Mouse (Mus musculus) stomach, embryonic 14.5 days (tissue): ENCODE results near the gene Prr29. TPM values are rescaled to one million over a fixed set of nuclear protein-coding genes. Genes with fewer than 3 reads are reported as not detected.
A peak's percentile ranks its signal among the peaks of the same experiment; 100 is the strongest.

Experiments used
- ATAC-seq: fragments of 200-750 bp; cut with Nextera tagmentation; 2 replicates; pipeline ENCODE4 v1.8.0; 2017; ENCODE audit warnings: low read depth, moderate TSS enrichment; ENCODE audit not compliant: insufficient number of reproducible peaks, insufficient read depth, low FRiP score
- H3K27ac ChIP-seq: fragments of 300-500 bp; sonication (generic); 2 replicates; pipeline ENCODE4 v1.5.1; 2014; ENCODE audit warnings: mild to moderate bottlenecking, low read length, moderate library complexity, mixed read lengths
- H3K27me3 ChIP-seq: fragments of 300-500 bp; sonication (generic); 2 replicates; pipeline ENCODE4 v1.6.1; 2014; ENCODE audit warnings: low read length, control low read depth, mixed read lengths; ENCODE audit not compliant: control insufficient read depth, insufficient read depth
- H3K36me3 ChIP-seq: fragments of 300-500 bp; sonication (generic); 2 replicates; pipeline ENCODE4 v1.6.1; 2014; ENCODE audit warnings: mild to moderate bottlenecking, control low read depth, low read length, moderate library complexity, mixed read lengths; ENCODE audit not compliant: control insufficient read depth, insufficient read depth
- H3K4me1 ChIP-seq: fragments of 300-500 bp; sonication (generic); 2 replicates; pipeline ENCODE4 v1.6.1; 2014; ENCODE audit warnings: low read length, control low read depth, mixed read lengths; ENCODE audit not compliant: control insufficient read depth, insufficient read depth
- H3K4me2 ChIP-seq: fragments of 300-500 bp; sonication (generic); replicated peaks from 2 replicates; pipeline ENCODE4 v1.6.1; 2014; ENCODE audit warnings: low read depth, low read length, control low read depth
- H3K4me3 ChIP-seq: fragments of 300-500 bp; sonication (generic); 2 replicates; pipeline ENCODE4 v1.5.1; 2014; ENCODE audit warnings: low read depth, low read length, control low read depth
- H3K9ac ChIP-seq: fragments of 300-500 bp; sonication (generic); replicated peaks from 2 replicates; pipeline ENCODE4 v1.6.1; 2014; ENCODE audit warnings: low read depth, mild to moderate bottlenecking, control low read depth, low read length, moderate library complexity, mixed read lengths
- H3K9me3 ChIP-seq: fragments of 300-500 bp; sonication (generic); 2 replicates; pipeline ENCODE4 v1.6.1; 2016; ENCODE audit warnings: low read depth, low read length, control low read depth; ENCODE audit not compliant: control insufficient read depth
- WGBS: fragments of 180-500 bp; shearing (Covaris S2); extraction: QIAGEN DNeasy Blood & Tissue Kit; methylation state at CpG from one replicate; pipeline ENCODE4 v1.1.7; 2014; 5-methylcytosine and 5-hydroxymethylcytosine counted together
- polyA plus RNA-seq: library from polyadenylated mRNA; unstranded; fragments of >200 nt; fragmentation: Nextera tagmentation; extraction: Ambion mirVana; gene quantifications from 2 replicates; pipeline ENCODE4 v1.2.1, GENCODE M21; 2014

Gene Prr29
- polyA plus RNA-seq, 1 experiment from 2014 or later: 0.77 TPM

GRCm38 (mm10) chr11:106418622-106419196, 53.4 kb downstream of the Prr29 start:
- Histone ChIP-seq H3K4me2 (no peak overlapping the region), H3K4me3 (no peak overlapping the region), H3K9ac (no peak overlapping the region), H3K36me3 (peaks cover 4% of the 10 kb centered on the region; the same call in 1 of the 2 replicates), H3K9me3 (no peaks in the 10 kb centered on the region), H3K27me3 (no peaks in the 10 kb centered on the region), H3K4me1 (no peaks in the 10 kb centered on the region), H3K27ac (no peak overlapping the region)
- WGBS: 30% methylated on average over 4 of the region's 4 CpGs
- peak; percentile 65; the same call in 1 of the 2 replicates for ATAC-seq

- no peaks in the 10 kb centered on the region for H3K4me1 ChIP-seq
- ATAC-seq: no peak
- 73% methylated on average over 9 of the region's 9 CpGs for WGBS
- H3K9ac ChIP-seq: no peak overlapping the region
- no peaks in the 10 kb centered on the region for H3K27me3 ChIP-seq
- no peak overlapping the region for H3K27ac ChIP-seq
- H3K9me3 ChIP-seq: no peaks in the 10 kb centered on the region
- no peaks in the 10 kb centered on the region for H3K36me3 ChIP-seq
- H3K4me3 ChIP-seq: no peak overlapping the region
- no peak overlapping the region for H3K4me2 ChIP-seq
These were observed 54.2 kb downstream of the Prr29 start for GRCm38 (mm10) chr11:106419262-106420102.

- 0 out of 2 replicates have a peak, but pooled peaks cover 3% of the 10 kb centered on the region for H3K4me1 ChIP-seq
These were observed 59.9 kb downstream of the Prr29 start for GRCm38 (mm10) chr11:106425201-106425600.

GRCm38 (mm10) chr11:106426447-106426846, 61.2 kb downstream of the Prr29 start:
- Histone ChIP-seq H3K4me1 (0 out of 2 replicates have a peak, but pooled peaks cover 3% of the 10 kb centered on the region), H3K9ac (no peak overlapping the region), H3K36me3 (no peaks in the 10 kb centered on the region), H3K27me3 (no peaks in the 10 kb centered on the region), H3K4me3 (no peak overlapping the region), H3K4me2 (no peak overlapping the region), H3K27ac (no peak overlapping the region), H3K9me3 (no peaks in the 10 kb centered on the region)
- no peak for ATAC-seq
- 92% methylated on average over 4 of the region's 4 CpGs for WGBS

More at GRCm38 (mm10) chr11:106425201-106425600, 59.9 kb downstream of the Prr29 start:
- Histone ChIP-seq H3K36me3 (no peaks in the 10 kb centered on the region), H3K9ac (no peak overlapping the region), H3K27ac (no peak overlapping the region), H3K4me3 (no peak overlapping the region), H3K9me3 (no peaks in the 10 kb centered on the region), H3K4me2 (no peak overlapping the region), H3K27me3 (no peaks in the 10 kb centered on the region)
- ATAC-seq: no peak
- WGBS: 93% methylated on average over 5 of the region's 5 CpGs

Other genes with a start within 250 kb of the Prr29 start
- not detected in 2 replicates for gene Gm10840, start 204.6 kb upstream of the Prr29 start, polyA plus RNA-seq
- 149 and 157 TPM in 2 replicates for gene Limd2, start 204.6 kb upstream of the Prr29 start, polyA plus RNA-seq
- 23.2 and 27.5 TPM in 2 replicates for gene Strada, start 163.3 kb upstream of the Prr29 start, polyA plus RNA-seq
- 60.2 and 68.1 TPM in 2 replicates for gene Ccdc47, start 149.1 kb upstream of the Prr29 start, polyA plus RNA-seq
- gene Ddx42, start 148.5 kb upstream of the Prr29 start, polyA plus RNA-seq: 67.9 TPM in 2 replicates
- gene Ftsj3, start 109.4 kb upstream of the Prr29 start, polyA plus RNA-seq: 50.2 and 54.3 TPM in 2 replicates
- 241 and 254 TPM in 2 replicates for gene Psmc5, start 109.3 kb upstream of the Prr29 start, polyA plus RNA-seq
- gene Smarcd2, start 92.5 kb upstream of the Prr29 start, polyA plus RNA-seq: 82.8 and 86.2 TPM in 2 replicates
- 0.07 and 0.41 TPM in 2 replicates for gene Tcam1, start 88.8 kb upstream of the Prr29 start, polyA plus RNA-seq
- gene Gh, start 63.6 kb upstream of the Prr29 start, polyA plus RNA-seq: not detected in 2 replicates
- 2.7 and 2.9 TPM in 2 replicates for gene Cd79b, start 50.7 kb upstream of the Prr29 start, polyA plus RNA-seq
- gene Scn4a, start 12.2 kb upstream of the Prr29 start, polyA plus RNA-seq: 0.13 TPM in 1 of 2 replicates, not detected in the other
- gene Icam2, start 22.6 kb downstream of the Prr29 start, polyA plus RNA-seq: 43.3 and 43.4 TPM in 2 replicates
- gene Ern1, start 122.4 kb downstream of the Prr29 start, polyA plus RNA-seq: 7.6 and 11.2 TPM in 2 replicates
- 9.8 and 11.7 TPM in 2 replicates for gene Tex2, start 248.0 kb downstream of the Prr29 start, polyA plus RNA-seq